8 mouse cellular contexts compared by ENCODE assay signal in genomic region chr5:74703741-74704459, GRCm38 (mm10). TPM values are rescaled to one million over a fixed set of nuclear protein-coding genes. Genes with fewer than 3 reads are reported as not detected.
DNase-seq lines count a peak whose midpoint lies in the region; ATAC-seq and TF ChIP-seq lines count a peak whose summit lies in the region.

No protein-coding gene starts in this region.

- peak; percentile 66 for DNase-seq in lung, embryonic 14.5 days
- DNase-seq in lung, postnatal 4 days, result no peak
- peak; percentile 11 to 36 for DNase-seq in adrenal gland, postnatal 36 days
- no peak for DNase-seq in right cerebral cortex, postnatal 10 days (ENCODE audit: low spot score in 2 of 2)
- no peak for DNase-seq in right cerebral cortex, adult 2 months (ENCODE audit: low spot score in 2 of 2)

- H3K4me2 ChIP-seq in lung, embryonic 14.5 days, result peak overlapping the region; percentile 60
- peak overlapping the region; percentile 70 for H3K4me2 ChIP-seq in heart, embryonic 13.5 days
- peak overlapping the region; percentile 57 for H3K4me2 ChIP-seq in kidney, embryonic 16.5 days (replicated peaks; ENCODE audit: low read depth, low read length)
- H3K4me2 ChIP-seq in midbrain, embryonic 15.5 days, result peak overlapping the region; percentile 53

- no peaks in the 10 kb centered on the region for H3K4me1 ChIP-seq in lung, embryonic 14.5 days (ENCODE audit: insufficient read depth)
- H3K4me1 ChIP-seq in heart, embryonic 13.5 days, result peaks cover 18% of the 10 kb centered on the region
- H3K4me1 ChIP-seq in kidney, embryonic 16.5 days (ENCODE audit: insufficient read depth, low read length), result peaks cover 12% of the 10 kb centered on the region
- H3K4me1 ChIP-seq in midbrain, embryonic 15.5 days, result peaks cover 8% of the 10 kb centered on the region

- 0 out of 2 replicates have a peak overlapping the region, but pooled peaks have one; percentile 5 for H3K27ac ChIP-seq in lung, embryonic 14.5 days (ENCODE audit: low read depth)
- H3K27ac ChIP-seq in heart, embryonic 13.5 days (replicated peaks), result peak overlapping the region; percentile 61
- no peak overlapping the region for H3K27ac ChIP-seq in kidney, embryonic 16.5 days (ENCODE audit: low read length)
- H3K27ac ChIP-seq in midbrain, embryonic 15.5 days, result no peak overlapping the region

- H3K27me3 ChIP-seq in lung, embryonic 14.5 days (ENCODE audit: insufficient read depth, low read length), result no peaks in the 10 kb centered on the region
- peaks cover 15% of the 10 kb centered on the region for H3K27me3 ChIP-seq in heart, embryonic 13.5 days (replicated peaks)
- H3K27me3 ChIP-seq in kidney, embryonic 16.5 days (ENCODE audit: insufficient read depth, low read length), result no peaks in the 10 kb centered on the region
- peaks cover 6% of the 10 kb centered on the region; the same call in 1 of the 2 replicates for H3K27me3 ChIP-seq in midbrain, embryonic 15.5 days (replicated peaks)

- ATAC-seq in lung, embryonic 14.5 days (ENCODE audit: insufficient read depth), result peak; percentile 86
- peak; percentile 49 for ATAC-seq in heart, embryonic 13.5 days (ENCODE audit: extremely low read depth, insufficient number of reproducible peaks, low FRiP score, low TSS enrichment)
- ATAC-seq in kidney, embryonic 16.5 days (ENCODE audit: low FRiP score, low TSS enrichment), result peak; percentile 93
- peak; percentile 84 for ATAC-seq in midbrain, embryonic 15.5 days (replicated peaks)

- TF ChIP-seq CTCF in lung, embryonic 14.5 days (IDR thresholded peaks at IDR 0.05; ENCODE audit: low read depth), result no peak

- H3K36me3 ChIP-seq in lung, embryonic 14.5 days (ENCODE audit: insufficient read depth), result no peaks in the 10 kb centered on the region
- no peaks in the 10 kb centered on the region for H3K36me3 ChIP-seq in heart, embryonic 13.5 days
- H3K36me3 ChIP-seq in kidney, embryonic 16.5 days (ENCODE audit: insufficient read depth, low read length), result no peaks in the 10 kb centered on the region
- H3K36me3 ChIP-seq in midbrain, embryonic 15.5 days (replicated peaks), result no peaks in the 10 kb centered on the region

- peak overlapping the region; percentile 32 for H3K4me3 ChIP-seq in lung, embryonic 14.5 days (ENCODE audit: low read depth, low read length)
- peak overlapping the region; percentile 53 for H3K4me3 ChIP-seq in heart, embryonic 13.5 days
- peak overlapping the region; percentile 52 for H3K4me3 ChIP-seq in kidney, embryonic 16.5 days (ENCODE audit: low read length)
- peak overlapping the region; percentile 35 for H3K4me3 ChIP-seq in midbrain, embryonic 15.5 days

- H3K9ac ChIP-seq in lung, embryonic 14.5 days, result no peak overlapping the region
- peak overlapping the region; percentile 72 for H3K9ac ChIP-seq in heart, embryonic 13.5 days
- peak overlapping the region; percentile 57 for H3K9ac ChIP-seq in kidney, embryonic 16.5 days (replicated peaks; ENCODE audit: low read length)
- peak overlapping the region; percentile 6; the same call in 1 of the 2 replicates for H3K9ac ChIP-seq in midbrain, embryonic 15.5 days

- no peaks in the 10 kb centered on the region for H3K9me3 ChIP-seq in lung, embryonic 14.5 days (ENCODE audit: low read depth, low read length)
- no peaks in the 10 kb centered on the region for H3K9me3 ChIP-seq in heart, embryonic 13.5 days
- H3K9me3 ChIP-seq in kidney, embryonic 16.5 days (ENCODE audit: low read length), result no peaks in the 10 kb centered on the region
- no peaks in the 10 kb centered on the region for H3K9me3 ChIP-seq in midbrain, embryonic 15.5 days

- WGBS in lung, embryonic 14.5 days, result 10% methylated on average over 17 of the region's 17 CpGs
- WGBS in heart, embryonic 13.5 days, result 11% methylated on average over 17 of the region's 17 CpGs
- WGBS in kidney, embryonic 16.5 days, result 14% methylated on average over 17 of the region's 17 CpGs
- 12% methylated on average over 17 of the region's 17 CpGs for WGBS in midbrain, embryonic 15.5 days

RNA-seq across cellular contexts. Expression of gene Lnx1, which starts 1.2 kb away (rescaled TPM):
- polyA plus RNA-seq in lung, embryonic 14.5 days (2014; fragmentation: Nextera tagmentation; extraction: Ambion mirVana), result 4.8 and 5.5 TPM in 2 replicates
- 1 to 10 TPM; 3.9 to 5.0 TPM for total RNA-seq in adrenal gland, postnatal 36 days (2021)
- polyA plus RNA-seq in heart, embryonic 13.5 days (2015; fragmentation: Nextera tagmentation; extraction: Ambion mirVana), result 0.88 and 1.6 TPM in 2 replicates
- polyA plus RNA-seq in kidney, embryonic 16.5 days (2015; fragmentation: Nextera tagmentation; extraction: Ambion mirVana), result 2.5 and 3.2 TPM in 2 replicates
- polyA plus RNA-seq in midbrain, embryonic 15.5 days (2015; fragmentation: Nextera tagmentation; extraction: Ambion mirVana), result 11.8 and 15.8 TPM in 2 replicates

Comparison
In these comparisons a context has a peak if more than half of its experiments do, and no peak if none do; other contexts are left out.
1. DNase-seq: peak in lung, embryonic 14.5 days (single experiment) and adrenal gland, postnatal 36 days (2 of 2); none in lung, postnatal 4 days (0 of 2), right cerebral cortex, postnatal 10 days (0 of 2) and right cerebral cortex, adult 2 months (0 of 2).
2. H3K27ac ChIP-seq: peak in lung, embryonic 14.5 days (single experiment) and heart, embryonic 13.5 days (single experiment); none in kidney, embryonic 16.5 days (single experiment) and midbrain, embryonic 15.5 days (single experiment).
3. Peak in every context shown above with its lines, with median percentiles within 50 percentile points of each other: ATAC-seq, H3K4me2 ChIP-seq and H3K4me3 ChIP-seq.